Mouse (Mus musculus): Measurements from ENCODE around the gene Foxp1.

GRCm38 (mm10) chr6:99274667-99275066 is 247.9 kb downstream of the Foxp1 start:
- no peak for TF ChIP-seq CTCF (IDR thresholded peaks at IDR 0.05; ENCODE audit: low read depth, low read length)
- no peak for TF ChIP-seq POLR2A (IDR thresholded peaks at IDR 0.05; ENCODE audit: borderline replicate concordance, low read depth, low read length)
